Mouse (Mus musculus) monocyte, adult 2 months (primary cell): ENCODE data around the gene Arhgef28.

ENCODE experiments used
- DNase-seq, 2 experiments: peaks; one replicate each; pipeline ENCODE4 v3.0.0; 2022; ENCODE audit warnings: low spot score in 2 of 2, low read depth in 1 of 2

Gene Arhgef28

GRCm38 (mm10) chr13:97926371-97926770 lies 279.9 kb downstream of the Arhgef28 start:
- DNase-seq: no peak

- no peak for DNase-seq
Observed at GRCm38 (mm10) chr13:97923009-97923408, 283.2 kb downstream of the Arhgef28 start.

- no peak for DNase-seq
Observed at GRCm38 (mm10) chr13:97919590-97919989, 286.6 kb downstream of the Arhgef28 start.

GRCm38 (mm10) chr13:97918117-97918900 lies 287.9 kb downstream of the Arhgef28 start:
- DNase-seq: no peak

GRCm38 (mm10) chr13:97911013-97911412 lies 295.2 kb downstream of the Arhgef28 start:
- DNase-seq: no peak

- no peak for DNase-seq
Observed at GRCm38 (mm10) chr13:97902821-97903220, 303.4 kb downstream of the Arhgef28 start.

GRCm38 (mm10) chr13:97900380-97900758 lies 305.9 kb downstream of the Arhgef28 start:
- no peak for DNase-seq

GRCm38 (mm10) chr13:97899604-97900379 lies 306.4 kb downstream of the Arhgef28 start:
- DNase-seq: no peak

GRCm38 (mm10) chr13:97898590-97898989 lies 307.6 kb downstream of the Arhgef28 start:
- DNase-seq: no peak

GRCm38 (mm10) chr13:97893031-97893825 lies 313.0 kb downstream of the Arhgef28 start:
- no peak for DNase-seq

GRCm38 (mm10) chr13:97892089-97892884 lies 314.0 kb downstream of the Arhgef28 start:
- no peak for DNase-seq

GRCm38 (mm10) chr13:97888046-97888445 lies 318.2 kb downstream of the Arhgef28 start:
- DNase-seq: no peak

GRCm38 (mm10) chr13:97887558-97887957 lies 318.7 kb downstream of the Arhgef28 start:
- DNase-seq: no peak

- no peak for DNase-seq
Observed at GRCm38 (mm10) chr13:97883629-97884028, 322.6 kb downstream of the Arhgef28 start.

GRCm38 (mm10) chr13:97876450-97876849 lies 329.8 kb downstream of the Arhgef28 start:
- no peak for DNase-seq

- DNase-seq: no peak
Observed at GRCm38 (mm10) chr13:97876031-97876430, 330.2 kb downstream of the Arhgef28 start.

GRCm38 (mm10) chr13:97869428-97869827 lies 336.8 kb downstream of the Arhgef28 start:
- DNase-seq: no peak

- no peak for DNase-seq
Observed at GRCm38 (mm10) chr13:97867322-97867962, 338.8 kb downstream of the Arhgef28 start.

GRCm38 (mm10) chr13:97859071-97859470 lies 347.2 kb downstream of the Arhgef28 start:
- no peak for DNase-seq

GRCm38 (mm10) chr13:97857860-97858259 lies 348.4 kb downstream of the Arhgef28 start:
- peak; percentile 4 to 5 for DNase-seq
